Mouse (Mus musculus) hindbrain, postnatal 0 days (tissue): ENCODE data around the gene Cask. TPM values are rescaled to one million over a fixed set of nuclear protein-coding genes. Genes with fewer than 3 reads are reported as not detected.

Experiments used
- ATAC-seq: fragments of 200-750 bp; cut with Nextera tagmentation; 2 replicates; pipeline ENCODE4 v1.8.0; 2017; ENCODE audit warnings: mild to moderate bottlenecking, moderate TSS enrichment, moderate library complexity
- DNase-seq: peaks from one replicate; pipeline ENCODE4 v3.0.0-alpha.2; 2015; ENCODE audit warnings: low spot score
- H3K27ac ChIP-seq: fragments of 300-500 bp; sonication (generic); 2 replicates; pipeline ENCODE4 v1.5.1; 2014; ENCODE audit warnings: mild to moderate bottlenecking
- H3K27me3 ChIP-seq: fragments of 300-500 bp; sonication (generic); 2 replicates; pipeline ENCODE4 v1.6.1; 2014; ENCODE audit warnings: low read length, mixed read lengths; ENCODE audit not compliant: insufficient read depth
- H3K36me3 ChIP-seq: fragments of 300-500 bp; sonication (generic); 2 replicates; pipeline ENCODE4 v1.6.1; 2014; ENCODE audit warnings: low read length, mixed read lengths; ENCODE audit not compliant: insufficient read depth
- H3K4me1 ChIP-seq: fragments of 300-500 bp; sonication (generic); 2 replicates; pipeline ENCODE4 v1.6.1; 2014; ENCODE audit warnings: antibody characterized with exemption, low read length, mixed read lengths; ENCODE audit not compliant: insufficient read depth
- H3K4me2 ChIP-seq: fragments of 300-500 bp; sonication (generic); 2 replicates; pipeline ENCODE4 v1.6.1; 2014; ENCODE audit warnings: low read depth, mild to moderate bottlenecking, low read length, moderate library complexity, mixed read lengths
- H3K4me3 ChIP-seq: fragments of 300-500 bp; sonication (generic); 2 replicates; pipeline ENCODE4 v1.5.1; 2014; ENCODE audit warnings: low read length
- H3K9ac ChIP-seq: fragments of 300-500 bp; sonication (generic); replicated peaks from 2 replicates; pipeline ENCODE4 v1.6.1; 2014; ENCODE audit warnings: mild to moderate bottlenecking, low read length, moderate library complexity, mixed read lengths
- H3K9me3 ChIP-seq: fragments of 300-500 bp; sonication (generic); 2 replicates; pipeline ENCODE4 v1.6.1; 2016; ENCODE audit warnings: low read length, mixed read lengths
- CTCF ChIP-seq: IDR thresholded peaks from 2 replicates; pipeline ENCODE4 v1.5.1; 2016; ENCODE audit warnings: antibody characterized with exemption, control low read depth, low read depth
- WGBS: fragments of 180-500 bp; shearing (Covaris S2); extraction: QIAGEN DNeasy Blood & Tissue Kit; methylation state at CpG from one replicate; pipeline ENCODE4 v1.1.7; 2014; 5-methylcytosine and 5-hydroxymethylcytosine counted together
- polyA plus RNA-seq: library from polyadenylated mRNA; unstranded; fragments of >200 nt; fragmentation: Nextera tagmentation; extraction: Ambion mirVana; gene quantifications from 2 replicates; pipeline ENCODE4 v1.2.1, GENCODE M21; 2015
- total RNA-seq: library from RNA; depleted of rRNA; stranded (reverse); fragments of >200 nt; gene quantifications from 2 replicates; pipeline ENCODE4 v1.2.3, GENCODE M21; 2014

Cask gene
- total and polyA plus RNA-seq, 2 experiments from 2014 or later = 70.8 to 97.0 TPM

DNA sequence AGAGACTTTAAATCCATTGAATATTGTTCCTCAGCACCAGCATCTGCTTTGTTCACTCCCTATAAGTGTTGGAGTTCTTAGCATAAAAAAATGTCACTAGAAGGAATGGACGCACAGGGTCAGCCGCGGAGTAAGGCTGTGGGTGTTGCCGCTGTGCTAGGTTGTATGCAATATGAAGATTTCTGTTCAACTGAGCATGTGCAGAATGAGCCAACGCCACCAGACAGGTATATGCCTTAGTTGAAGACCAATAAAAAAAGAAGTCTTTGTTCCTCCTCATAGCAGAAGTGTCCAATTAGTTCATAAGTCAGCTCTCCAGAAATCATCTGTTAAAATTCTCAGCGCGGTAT lies 3.7 kb downstream of the Cask start:
- Histone ChIP-seq H3K4me2 (peak overlapping the region; percentile 55), H3K36me3 (no peaks in the 10 kb centered on the region), H3K9ac (peak overlapping the region; percentile 45), H3K4me3 (peak overlapping the region; percentile 62), H3K27me3 (no peaks in the 10 kb centered on the region), H3K27ac (peak overlapping the region; percentile 78), H3K4me1 (no peaks in the 10 kb centered on the region), H3K9me3 (no peaks in the 10 kb centered on the region)
- DNase-seq = peak; percentile 61
- 0 out of 2 replicates have a peak, but pooled peaks have one; percentile 18 for ATAC-seq
- TF ChIP-seq CTCF = no peak
- WGBS = 24% methylated on average over 7 of the region's 7 CpGs

DNA sequence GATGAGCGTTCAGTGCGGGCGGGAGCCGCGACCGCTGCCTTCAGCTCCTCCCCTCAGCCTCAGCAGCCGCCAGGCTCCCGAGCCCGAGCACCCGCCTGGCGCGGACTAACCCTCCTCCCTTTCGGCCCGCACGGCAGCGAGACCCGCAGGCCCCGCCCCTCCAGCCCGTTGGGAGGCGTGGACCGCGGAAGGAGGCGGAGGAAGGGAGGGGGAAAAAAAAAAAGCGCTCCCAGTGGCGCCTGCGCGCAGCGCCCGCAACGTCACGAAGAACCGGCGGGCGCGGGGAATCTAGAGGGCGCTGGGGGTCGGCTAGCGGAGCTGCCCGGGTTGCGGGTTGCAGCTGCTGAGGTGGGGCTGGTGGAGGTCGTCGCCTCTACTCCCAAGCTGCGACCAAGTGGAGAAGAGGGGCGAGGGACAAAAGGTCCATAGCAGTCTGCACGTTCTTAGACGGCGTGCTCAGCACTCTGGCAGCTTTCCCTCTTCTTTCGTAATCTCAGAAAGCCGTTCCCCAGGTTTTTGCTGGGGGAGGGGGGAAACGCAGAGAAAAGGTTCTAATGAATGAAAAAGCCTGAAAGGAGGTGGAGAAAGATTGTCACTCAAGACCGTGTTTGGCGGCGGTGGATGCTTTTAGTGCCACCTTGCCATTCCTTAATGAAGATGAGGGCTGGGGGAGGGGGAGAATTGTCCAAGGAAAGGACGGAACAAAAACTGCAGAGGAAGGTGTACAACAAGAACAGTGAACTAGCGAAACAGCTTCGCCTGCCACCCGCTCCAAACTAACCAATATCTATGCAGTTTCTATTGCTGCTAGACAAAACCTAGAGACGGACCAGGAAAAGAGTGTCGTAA lies 4.3 kb downstream of the Cask start:
- 30% methylated on average over 48 of the region's 59 CpGs for WGBS
- H3K9ac ChIP-seq = peak overlapping the region; percentile 77
- H3K27me3 ChIP-seq = no peaks in the 10 kb centered on the region
- peak overlapping the region; percentile 55 for H3K4me2 ChIP-seq
- peak; percentile 42 for TF ChIP-seq CTCF
- DNase-seq (peak; percentile 95), ATAC-seq (peak; percentile 95)
- peak overlapping the region; percentile 93 for H3K27ac ChIP-seq
- H3K36me3 ChIP-seq = no peaks in the 10 kb centered on the region
- no peaks in the 10 kb centered on the region for H3K9me3 ChIP-seq
- no peaks in the 10 kb centered on the region for H3K4me1 ChIP-seq
- peak overlapping the region; percentile 62 for H3K4me3 ChIP-seq

DNA sequence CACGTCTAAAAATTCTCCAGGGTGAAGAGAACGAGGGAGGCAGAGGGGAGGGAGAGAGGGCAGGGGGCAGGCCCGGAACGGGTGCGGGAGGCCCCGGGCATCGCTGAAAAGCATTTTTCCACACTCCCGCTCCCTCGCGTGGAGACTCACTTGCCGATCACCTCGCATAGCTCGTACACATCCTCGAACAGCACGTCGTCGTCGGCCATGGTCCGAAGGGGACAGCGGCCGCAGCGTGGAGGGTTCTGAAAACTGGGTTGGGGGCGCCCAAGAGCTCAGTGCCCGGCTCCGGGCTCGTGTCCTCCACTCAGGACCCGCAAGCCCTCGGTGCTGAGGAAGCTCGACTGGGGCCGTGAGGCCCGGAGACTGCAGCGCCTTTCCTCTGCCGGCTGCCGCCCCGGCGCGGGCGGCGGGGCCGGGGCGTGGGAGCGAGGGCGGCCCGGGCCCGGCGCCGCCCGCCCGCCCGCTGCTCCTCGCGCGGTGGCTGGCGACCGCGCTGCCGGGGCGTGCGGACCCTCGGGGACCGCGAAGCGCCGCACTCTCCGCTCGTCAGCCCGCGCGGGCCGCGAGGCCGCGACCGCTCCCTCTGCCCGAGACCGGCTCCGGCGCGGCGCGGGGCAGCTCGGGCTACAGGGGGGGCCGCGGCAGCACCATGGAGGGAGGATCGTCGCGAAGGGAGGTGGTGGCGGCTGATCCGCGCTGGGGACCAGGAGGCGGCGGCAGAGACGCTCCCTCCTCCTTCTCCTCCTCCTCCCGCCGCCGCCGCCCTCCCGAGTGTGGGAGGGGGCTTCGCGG lies 5.1 kb downstream of the Cask start:
- Histone ChIP-seq H3K27ac (peak overlapping the region; percentile 93), H3K4me1 (no peaks in the 10 kb centered on the region), H3K9ac (peak overlapping the region; percentile 77), H3K9me3 (no peaks in the 10 kb centered on the region), H3K27me3 (no peaks in the 10 kb centered on the region), H3K4me2 (peak overlapping the region; percentile 52), H3K36me3 (no peaks in the 10 kb centered on the region), H3K4me3 (peak overlapping the region; percentile 62)
- WGBS = 31% methylated on average over 73 of the region's 100 CpGs
- DNase-seq (peak; percentile 69), ATAC-seq (peak; percentile 73)
- TF ChIP-seq CTCF = peak; percentile 50

DNA sequence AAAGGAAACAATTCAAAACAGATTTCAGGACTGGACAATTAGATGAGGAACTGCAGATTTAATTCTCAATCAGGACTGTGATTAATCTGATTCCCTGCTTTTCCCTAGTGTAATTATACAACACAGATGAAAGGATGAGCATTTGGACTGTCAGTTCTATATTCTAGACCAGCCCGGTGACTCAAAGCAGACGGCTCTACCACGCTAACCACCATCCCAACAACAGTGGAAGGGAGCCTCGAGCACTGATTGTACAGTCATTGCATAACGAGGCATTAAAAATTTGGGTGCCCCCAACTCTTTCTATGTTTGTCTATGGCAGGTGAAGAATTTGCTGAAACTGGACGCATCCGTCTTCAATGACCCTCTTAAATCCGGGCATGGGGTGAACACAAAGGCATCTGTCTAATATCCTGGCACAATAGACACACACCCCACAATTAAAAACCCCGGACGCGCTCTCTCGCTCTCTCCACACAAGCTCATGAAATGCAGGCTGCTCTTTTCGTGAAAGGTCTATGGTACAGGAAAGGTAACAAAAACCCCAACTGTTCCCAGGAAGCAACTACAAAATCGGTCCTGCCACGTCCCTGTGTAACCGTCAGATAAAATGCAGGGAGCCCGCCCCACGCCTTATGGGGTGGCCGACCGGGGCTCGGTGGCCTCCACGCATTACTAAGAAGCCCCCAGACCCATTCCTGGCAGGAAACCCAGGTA lies 5.9 kb downstream of the Cask start:
- Histone ChIP-seq H3K4me3 (peak overlapping the region; percentile 62), H3K9ac (peak overlapping the region; percentile 77), H3K4me1 (no peaks in the 10 kb centered on the region), H3K27me3 (no peaks in the 10 kb centered on the region), H3K36me3 (no peaks in the 10 kb centered on the region), H3K4me2 (peak overlapping the region; percentile 52), H3K27ac (peak overlapping the region; percentile 93), H3K9me3 (no peaks in the 10 kb centered on the region)
- ATAC-seq (peak; percentile 0; the same call in 1 of the 2 replicates), DNase-seq (peak; percentile 22)
- no peak for TF ChIP-seq CTCF
- WGBS = 38% methylated on average over 22 of the region's 22 CpGs

DNA sequence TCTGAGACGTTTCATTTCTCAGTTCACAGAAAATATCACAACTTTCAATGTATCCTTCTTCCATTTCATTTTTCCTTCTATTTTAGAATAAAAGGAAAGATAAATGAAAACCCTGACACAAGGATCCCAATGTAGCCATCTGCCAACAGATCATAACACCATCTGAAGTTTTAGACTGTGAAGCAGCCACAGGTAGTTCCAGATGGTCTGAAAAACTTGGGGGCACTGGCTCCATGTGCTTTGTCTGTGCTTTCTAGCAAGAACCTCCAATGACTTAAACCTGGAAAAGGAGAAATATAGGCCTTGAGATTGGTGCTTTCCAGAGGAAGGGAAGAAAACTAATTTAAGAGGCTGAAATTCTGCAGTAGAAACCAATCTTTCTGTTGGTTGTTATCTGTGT lies 28.4 kb downstream of the Cask start:
- H3K9me3 ChIP-seq = no peaks in the 10 kb centered on the region
- TF ChIP-seq CTCF = no peak
- H3K27me3 ChIP-seq = no peaks in the 10 kb centered on the region
- H3K27ac ChIP-seq = no peak overlapping the region
- no peak for ATAC-seq
- H3K36me3 ChIP-seq = no peaks in the 10 kb centered on the region
- no peak overlapping the region for H3K4me2 ChIP-seq
- WGBS = 74% methylated on average over 1 of the region's 1 CpGs
- no peak overlapping the region for H3K9ac ChIP-seq
- no peak overlapping the region for H3K4me3 ChIP-seq
- no peak for DNase-seq
- no peaks in the 10 kb centered on the region for H3K4me1 ChIP-seq

DNA sequence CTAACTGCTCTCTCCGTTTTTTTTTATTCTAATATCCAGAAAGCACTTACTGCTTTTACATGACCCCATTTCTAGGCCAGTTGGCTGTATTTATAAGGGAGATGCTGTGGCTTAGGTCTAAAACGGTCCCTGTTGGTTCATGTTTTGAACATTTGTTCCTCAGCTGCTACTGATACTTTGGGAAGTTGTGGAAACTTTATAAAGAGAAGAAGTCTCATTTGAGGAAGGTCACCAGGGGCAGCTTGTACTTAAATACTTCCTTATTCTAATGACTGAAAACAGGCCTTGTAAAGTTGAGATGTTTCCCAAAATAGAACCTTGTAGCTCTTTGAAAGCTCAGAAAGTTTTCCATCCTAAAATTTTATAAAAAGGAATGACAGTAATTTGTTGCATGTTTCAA lies 52.4 kb downstream of the Cask start:
- no peak for ATAC-seq

More for the DNA sequence above, 52.4 kb downstream of the Cask start:
- Histone ChIP-seq H3K4me3 (no peak overlapping the region), H3K4me1 (no peaks in the 10 kb centered on the region), H3K9me3 (no peaks in the 10 kb centered on the region), H3K9ac (no peak overlapping the region), H3K4me2 (no peak overlapping the region), H3K36me3 (no peaks in the 10 kb centered on the region), H3K27me3 (no peaks in the 10 kb centered on the region), H3K27ac (no peak overlapping the region)
- no peak for TF ChIP-seq CTCF
- DNase-seq = no peak
- 69% methylated on average over 2 of the region's 2 CpGs for WGBS
